Mouse (Mus musculus) limb, embryonic 15.5 days (tissue): Measurements from ENCODE around the gene Gm5065. TPM values are rescaled to one million over a fixed set of nuclear protein-coding genes. Genes with fewer than 3 reads are reported as not detected.

Experiments used
- ATAC-seq: fragments of 200-750 bp; cut with Nextera tagmentation; 2 replicates; pipeline ENCODE4 v1.8.0; 2017; ENCODE audit warnings: low read depth, moderate TSS enrichment; ENCODE audit not compliant: insufficient number of reproducible peaks, low FRiP score, low TSS enrichment
- H3K27ac ChIP-seq: fragments of 300-500 bp; sonication (generic); 2 replicates; pipeline ENCODE4 v1.5.1; 2015; ENCODE audit warnings: moderate library complexity, mild to moderate bottlenecking, inconsistent platforms
- H3K27me3 ChIP-seq: fragments of 300-500 bp; sonication (generic); 2 replicates; pipeline ENCODE4 v1.6.1; 2015; ENCODE audit warnings: inconsistent platforms
- H3K36me3 ChIP-seq: fragments of 300-500 bp; sonication (generic); 2 replicates; pipeline ENCODE4 v1.6.1; 2015; ENCODE audit warnings: inconsistent platforms
- H3K4me1 ChIP-seq: fragments of 300-500 bp; sonication (generic); 2 replicates; pipeline ENCODE4 v1.6.1; 2015; ENCODE audit warnings: inconsistent platforms
- H3K4me2 ChIP-seq: fragments of 300-500 bp; sonication (generic); 2 replicates; pipeline ENCODE4 v1.6.1; 2015; ENCODE audit warnings: mild to moderate bottlenecking, inconsistent platforms
- H3K4me3 ChIP-seq: fragments of 300-500 bp; sonication (generic); 2 replicates; pipeline ENCODE4 v1.5.1; 2015; ENCODE audit warnings: mild to moderate bottlenecking, inconsistent platforms
- H3K9ac ChIP-seq: fragments of 300-500 bp; sonication (generic); 2 replicates; pipeline ENCODE4 v1.6.1; 2015; ENCODE audit warnings: inconsistent platforms
- H3K9me3 ChIP-seq: fragments of 300-500 bp; sonication (generic); 2 replicates; pipeline ENCODE4 v1.6.1; 2016; ENCODE audit warnings: inconsistent platforms
- WGBS: fragments of 180-500 bp; shearing (Covaris S2); methylation state at CpG from one replicate; pipeline ENCODE4 v1.1.7; 2015; 5-methylcytosine and 5-hydroxymethylcytosine counted together
- polyA plus RNA-seq: library from polyadenylated mRNA; unstranded; fragments of >200 nt; fragmentation: Nextera tagmentation; extraction: Ambion mirVana; gene quantifications from 2 replicates; pipeline ENCODE4 v1.2.1, GENCODE M21; 2015

Gm5065 gene
- polyA plus RNA-seq, result not detected in 2 replicates

DNA sequence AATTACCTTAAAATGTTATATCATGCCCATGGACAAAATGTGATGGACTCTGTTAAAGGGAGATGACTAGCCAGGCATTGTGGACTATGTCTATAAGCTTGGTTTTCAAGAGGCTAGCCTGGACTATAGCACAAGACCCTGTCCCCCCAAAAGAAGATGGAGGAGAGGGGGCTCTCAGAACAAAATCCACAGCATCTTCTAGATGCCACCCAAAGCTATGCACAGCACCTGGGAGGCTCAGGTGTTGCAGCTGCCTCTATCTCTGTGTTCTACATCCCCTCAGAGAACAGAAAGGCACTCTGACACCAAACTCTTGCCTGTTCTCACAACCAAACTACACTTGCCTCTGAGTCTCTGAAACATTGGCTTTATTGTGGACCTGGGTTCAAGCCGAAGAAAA lies at the start of gene Gm5065:
Gene Gm5065 (plus strand): TSS at position 301 of the 400 bp plus-strand sequence.
- no peaks in the 10 kb centered on the region for H3K4me1 ChIP-seq
- no peak within 1 kb of the TSS for H3K9ac ChIP-seq
- H3K27me3 ChIP-seq, result no peaks in the 10 kb centered on the region
- no peak for ATAC-seq
- H3K4me3 ChIP-seq, result no peak within 1 kb of the TSS
- peaks cover 6% of the 10 kb centered on the region; the same call in 1 of the 2 replicates for H3K9me3 ChIP-seq
- 90% methylated on average over 1 of the region's 1 CpGs for whole genome bisulfite sequencing
- H3K36me3 ChIP-seq, result no peaks in the 10 kb centered on the region
- H3K27ac ChIP-seq, result no peak within 1 kb of the TSS
- no peak within 1 kb of the TSS for H3K4me2 ChIP-seq

GRCm38 (mm10) chr7:5327511-5327910 lies 22.8 kb upstream of the Gm5065 start:
- Histone ChIP-seq H3K4me1 (no peaks in the 10 kb centered on the region), H3K27me3 (no peaks in the 10 kb centered on the region), H3K9ac (no peak overlapping the region), H3K4me3 (no peak overlapping the region), H3K27ac (no peak overlapping the region), H3K36me3 (no peaks in the 10 kb centered on the region), H3K4me2 (no peak overlapping the region), H3K9me3 (no peaks in the 10 kb centered on the region; the same call in 1 of the 2 replicates)
- ATAC-seq, result no peak
- 90% methylated on average over 1 of the region's 1 CpGs for WGBS

DNA sequence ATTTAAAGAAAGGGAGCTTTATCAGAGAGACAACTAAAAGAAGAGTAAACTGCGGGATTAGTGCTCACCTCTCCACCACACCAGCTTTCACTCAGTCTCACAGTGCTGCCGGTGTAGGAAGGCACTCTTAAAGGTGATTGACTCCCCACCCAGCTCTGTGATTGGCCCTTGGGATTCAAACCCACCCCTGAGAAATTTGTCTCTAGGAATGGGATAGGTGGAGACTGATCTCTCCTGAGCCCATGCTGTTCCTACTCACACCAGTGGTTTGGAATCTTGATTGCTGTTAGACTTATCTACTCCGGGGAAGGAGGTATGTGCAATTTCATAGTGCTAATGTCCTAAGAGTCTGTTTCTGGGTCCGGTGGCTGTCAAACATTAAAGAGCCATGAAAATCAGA lies 598 bp downstream of the Gm5065 start, which contains the start of gene Nlrp2:
Gene Nlrp2 (minus strand): TSS at position 101 of the 400 bp plus-strand sequence.
- Histone ChIP-seq H3K36me3 (no peaks in the 10 kb centered on the region), H3K4me3 (no peak within 1 kb of the TSS), H3K4me2 (no peak within 1 kb of the TSS), H3K27me3 (no peaks in the 10 kb centered on the region), H3K27ac (no peak within 1 kb of the TSS), H3K9ac (no peak within 1 kb of the TSS), H3K4me1 (no peaks in the 10 kb centered on the region), H3K9me3 (peaks cover 10% of the 10 kb centered on the region; the same call in 1 of the 2 replicates)
- 81% methylated on average over 4 of the region's 4 CpGs for WGBS
- no peak for ATAC-seq

DNA sequence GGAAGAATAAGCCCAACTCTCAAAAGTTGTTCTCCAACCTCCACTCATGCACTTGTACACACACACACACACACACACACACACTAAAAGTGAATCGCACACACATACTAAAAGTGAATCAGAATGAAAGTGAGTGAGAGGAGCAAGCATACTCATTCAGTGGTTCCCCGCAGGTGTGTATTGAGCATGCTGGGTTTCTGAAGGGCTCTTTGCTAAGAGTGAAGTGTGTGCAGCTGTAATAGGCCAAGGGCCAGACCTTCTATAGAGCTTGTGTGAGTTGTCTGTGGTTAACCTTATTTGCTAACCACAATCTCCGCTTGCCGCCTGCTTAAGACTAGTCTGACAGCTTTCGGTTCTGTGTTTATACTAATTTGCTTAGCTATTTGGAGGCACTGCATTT lies 13.3 kb downstream of the Gm5065 start:
- Histone ChIP-seq H3K9ac (no peak overlapping the region), H3K9me3 (peaks cover 6% of the 10 kb centered on the region; the same call in 1 of the 2 replicates), H3K4me3 (no peak overlapping the region), H3K27ac (no peak overlapping the region), H3K36me3 (no peaks in the 10 kb centered on the region), H3K27me3 (no peaks in the 10 kb centered on the region), H3K4me1 (no peaks in the 10 kb centered on the region), H3K4me2 (no peak overlapping the region)
- no peak for ATAC-seq
- WGBS, result 93% methylated on average over 5 of the region's 5 CpGs

DNA sequence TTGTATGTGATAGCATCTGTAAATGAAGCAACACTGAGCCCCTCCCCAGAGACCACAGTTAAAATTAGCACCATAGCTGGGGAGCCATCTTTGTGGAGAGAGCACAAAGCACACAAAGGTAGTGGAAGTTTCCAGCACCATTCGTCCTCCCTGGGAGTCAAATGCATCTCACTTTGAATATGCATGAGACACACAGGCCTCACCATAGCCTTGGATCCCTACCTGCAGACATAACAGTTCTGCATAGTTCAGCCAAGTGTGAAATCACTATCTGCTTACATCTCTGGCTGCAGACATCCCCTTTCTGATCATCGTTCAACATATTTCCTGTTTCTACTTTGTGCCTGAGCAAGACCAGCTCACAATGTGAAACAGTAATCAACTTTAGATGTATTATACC lies 16.4 kb downstream of the Gm5065 start:
- no peak for ATAC-seq
- no peak overlapping the region for H3K27ac ChIP-seq
- H3K9ac ChIP-seq, result no peak overlapping the region
- no peaks in the 10 kb centered on the region for H3K27me3 ChIP-seq
- 75% methylated on average over 2 of the region's 2 CpGs for WGBS
- H3K4me2 ChIP-seq, result no peak overlapping the region
- no peaks in the 10 kb centered on the region for H3K4me1 ChIP-seq
- H3K36me3 ChIP-seq, result no peaks in the 10 kb centered on the region
- H3K4me3 ChIP-seq, result no peak overlapping the region
- H3K9me3 ChIP-seq, result 0 out of 2 replicates have a peak, but pooled peaks cover 3% of the 10 kb centered on the region

GRCm38 (mm10) chr7:5406201-5406600 lies 55.9 kb downstream of the Gm5065 start:
- Histone ChIP-seq H3K4me1 (no peaks in the 10 kb centered on the region), H3K9ac (no peak overlapping the region), H3K27me3 (no peaks in the 10 kb centered on the region), H3K27ac (no peak overlapping the region), H3K9me3 (peaks cover 6% of the 10 kb centered on the region; the same call in 1 of the 2 replicates), H3K4me3 (no peak overlapping the region), H3K4me2 (no peak overlapping the region), H3K36me3 (no peaks in the 10 kb centered on the region)
- WGBS, result 42% methylated on average over 2 of the region's 2 CpGs
- ATAC-seq, result no peak

Other genes starting within 250 kb of the Gm5065 start
- gene Rfpl4, start 233.6 kb upstream of the Gm5065 start, polyA plus RNA-seq, result not detected in 2 replicates
- gene Rasl2-9, start 224.6 kb upstream of the Gm5065 start, polyA plus RNA-seq, result 0.59 and 0.63 TPM in 2 replicates
- gene Vmn1r55, start 200.9 kb upstream of the Gm5065 start, polyA plus RNA-seq, result not detected in 2 replicates
- gene Vmn1r56, start 153.8 kb upstream of the Gm5065 start, polyA plus RNA-seq, result not detected in 2 replicates
- not detected in 2 replicates for gene Vmn1r57, start 132.0 kb upstream of the Gm5065 start, polyA plus RNA-seq
- not detected in 2 replicates for gene Nlrp2, start 498 bp downstream of the Gm5065 start, polyA plus RNA-seq
- not detected in 2 replicates for gene Vmn1r58, start 62.9 kb downstream of the Gm5065 start, polyA plus RNA-seq
- not detected in 2 replicates for gene Vmn1r59, start 106.2 kb downstream of the Gm5065 start, polyA plus RNA-seq
- not detected in 2 replicates for gene Vmn2r28, start 143.4 kb downstream of the Gm5065 start, polyA plus RNA-seq
- gene Vmn1r60, start 196.8 kb downstream of the Gm5065 start, polyA plus RNA-seq, result not detected in 2 replicates